Mouse (Mus musculus): ENCODE measurements around the gene Fscn2. TPM values are rescaled to one million over a fixed set of nuclear protein-coding genes. Genes with fewer than 3 reads are reported as not detected.

Fscn2 gene
- polyA plus RNA-seq, 1 experiment from 2014 or later: 0.62 TPM

DNA sequence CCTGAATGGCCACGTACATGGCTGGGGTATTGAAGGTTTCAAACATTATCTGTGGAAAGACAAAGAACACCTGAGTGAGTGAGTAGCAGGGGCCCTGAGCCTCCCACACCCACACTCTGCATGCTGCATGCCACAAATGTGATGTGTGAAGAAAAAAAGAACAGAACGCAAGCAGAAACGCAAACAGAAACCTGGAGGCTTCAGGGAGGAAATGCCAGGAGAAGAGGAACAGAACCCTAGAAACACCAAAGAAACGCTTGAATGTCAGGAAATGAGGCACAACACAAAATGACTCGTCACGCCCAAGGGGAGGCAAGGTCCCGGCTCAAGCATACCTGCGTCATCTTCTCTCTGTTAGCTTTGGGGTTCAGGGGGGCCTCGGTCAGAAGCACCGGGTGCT is 14.0 kb upstream of the Fscn2 start:
- no peak for ATAC-seq (ENCODE audit: insufficient number of reproducible peaks, insufficient read depth, low FRiP score, low read depth)
- Histone ChIP-seq H3K9ac (ENCODE audit: low read length) (peak overlapping the region; percentile 100), H3K4me1 (ENCODE audit: control insufficient read depth in 2 of 2, insufficient read depth in 2 of 2, low read length in 2 of 2) (peaks cover 18 to 20% of the 10 kb centered on the region in 2 experiments), H3K4me3 (ENCODE audit: control insufficient read depth in 1 of 2, insufficient read depth in 1 of 2, low read depth in 1 of 2, low read length in 2 of 2) (peak overlapping the region; percentile 97 to 100), H3K36me3 (ENCODE audit: control insufficient read depth, insufficient read depth, low read length) (peaks cover 34% of the 10 kb centered on the region), H3K27me3 (ENCODE audit: control insufficient read depth, insufficient read depth, low read length) (no peaks in the 10 kb centered on the region), H3K4me2 (ENCODE audit: low read length) (peak overlapping the region; percentile 63), H3K9me3 (ENCODE audit: control insufficient read depth, low read length) (no peaks in the 10 kb centered on the region), H3K27ac (replicated peaks in 1 of 2; ENCODE audit: control insufficient read depth in 1 of 2, insufficient read depth in 1 of 2, low read depth in 2 of 2, low read length in 2 of 2) (peak overlapping the region; percentile 98 to 100)
- 1% methylated on average over 10 of the region's 10 CpGs for WGBS

DNA sequence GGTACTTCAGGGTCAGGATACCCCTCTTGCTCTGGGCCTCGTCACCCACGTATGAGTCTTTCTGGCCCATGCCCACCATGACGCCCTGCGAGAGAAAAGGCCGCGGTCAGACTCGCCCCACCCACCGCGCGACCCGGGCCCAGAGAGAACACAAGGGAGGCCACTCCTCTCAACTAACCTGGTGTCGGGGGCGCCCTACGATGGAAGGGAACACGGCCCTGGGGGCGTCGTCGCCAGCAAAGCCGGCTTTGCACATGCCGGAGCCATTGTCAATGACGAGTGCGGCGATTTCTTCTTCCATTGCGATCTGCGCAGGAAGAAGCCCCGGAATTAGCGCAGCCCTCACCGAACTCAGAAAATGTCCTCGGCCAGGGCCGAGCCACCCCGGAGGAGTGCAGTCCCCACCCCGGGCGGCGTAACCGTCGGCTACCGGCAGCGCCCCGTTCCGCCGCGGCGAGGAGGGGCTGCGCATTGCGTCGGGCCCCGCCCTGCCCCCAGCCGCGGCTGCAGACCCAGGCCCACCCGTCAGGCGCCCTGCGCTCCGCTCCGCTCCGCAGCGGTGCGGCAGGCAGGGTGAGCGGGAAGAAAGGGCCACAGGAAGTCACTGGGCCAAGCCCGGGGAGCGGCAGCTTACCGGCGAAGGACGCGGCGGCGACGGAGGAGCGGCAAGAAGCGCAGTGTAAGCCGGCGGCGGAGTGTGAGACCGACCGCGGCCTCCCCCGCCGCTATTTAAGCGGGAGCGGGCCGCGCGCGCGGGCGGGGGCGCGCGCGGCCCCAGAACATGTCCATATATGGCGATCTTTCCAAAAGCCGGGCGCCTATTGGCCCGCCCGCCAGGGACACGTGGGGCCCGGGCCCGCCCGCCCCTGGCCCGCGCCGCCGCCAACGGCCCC is 13.3 kb upstream of the Fscn2 start, which contains the start of gene Actg1:
Gene Actg1 (minus strand): TSS at position 752 of the 893 bp plus-strand sequence.
- peaks cover 24 to 27% of the 10 kb centered on the region in 2 experiments for H3K4me1 ChIP-seq (ENCODE audit: control insufficient read depth in 2 of 2, insufficient read depth in 2 of 2, low read length in 2 of 2)
- peaks cover 34% of the 10 kb centered on the region for H3K36me3 ChIP-seq (ENCODE audit: control insufficient read depth, insufficient read depth, low read length)
- peak within 1 kb of the TSS; percentile 98 for H3K4me2 ChIP-seq (ENCODE audit: low read length)
- H3K9me3 ChIP-seq (ENCODE audit: control insufficient read depth, low read length): no peaks in the 10 kb centered on the region
- H3K27ac ChIP-seq (replicated peaks in 1 of 2; ENCODE audit: control insufficient read depth in 1 of 2, insufficient read depth in 1 of 2, low read depth in 2 of 2, low read length in 2 of 2): peak within 1 kb of the TSS; percentile 100
- no peaks in the 10 kb centered on the region for H3K27me3 ChIP-seq (ENCODE audit: control insufficient read depth, insufficient read depth, low read length)
- H3K9ac ChIP-seq (ENCODE audit: low read length): peak within 1 kb of the TSS; percentile 100
- H3K4me3 ChIP-seq (ENCODE audit: control insufficient read depth in 1 of 2, insufficient read depth in 1 of 2, low read depth in 1 of 2, low read length in 2 of 2): peak within 1 kb of the TSS; percentile 97 to 100
- WGBS: 1% methylated on average over 95 of the region's 103 CpGs
- ATAC-seq (ENCODE audit: insufficient number of reproducible peaks, insufficient read depth, low FRiP score, low read depth): peak; percentile 71

DNA sequence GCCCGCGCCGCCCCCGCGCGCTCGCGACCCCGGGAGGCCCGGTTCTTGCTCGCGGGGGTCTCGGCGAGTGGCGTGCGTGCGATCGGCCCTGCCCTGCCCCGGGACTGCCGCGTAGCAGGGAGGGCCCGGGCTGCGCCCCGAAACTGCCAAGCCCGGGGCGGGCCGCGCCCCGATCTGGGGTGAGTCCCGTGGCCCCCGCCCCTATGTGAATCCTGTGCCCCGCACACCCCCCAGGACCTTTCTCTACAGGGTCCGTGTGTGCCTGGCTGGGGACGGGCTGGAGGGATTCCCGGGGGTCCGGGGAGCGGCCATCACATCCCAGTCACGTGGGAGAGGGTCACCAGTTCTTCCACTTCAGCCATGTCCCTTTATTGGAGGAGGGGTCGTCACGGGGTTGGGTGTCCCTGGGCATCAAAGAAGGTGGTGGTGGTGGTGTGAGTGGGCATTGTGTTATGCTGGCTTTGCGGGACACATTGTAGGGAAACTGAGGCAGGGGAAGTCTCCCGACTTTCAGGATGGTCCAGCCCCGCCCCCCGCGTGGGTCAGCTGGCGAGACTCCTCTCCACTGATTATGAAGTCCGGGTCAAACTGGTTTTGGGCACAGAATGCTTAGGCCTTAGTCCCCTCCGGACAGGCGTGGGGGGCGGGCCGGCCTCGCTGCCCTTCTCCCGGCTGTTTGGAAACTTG is 12.5 kb upstream of the Fscn2 start:
- WGBS: under 1% methylated on average over 50 of the region's 53 CpGs

DNA sequence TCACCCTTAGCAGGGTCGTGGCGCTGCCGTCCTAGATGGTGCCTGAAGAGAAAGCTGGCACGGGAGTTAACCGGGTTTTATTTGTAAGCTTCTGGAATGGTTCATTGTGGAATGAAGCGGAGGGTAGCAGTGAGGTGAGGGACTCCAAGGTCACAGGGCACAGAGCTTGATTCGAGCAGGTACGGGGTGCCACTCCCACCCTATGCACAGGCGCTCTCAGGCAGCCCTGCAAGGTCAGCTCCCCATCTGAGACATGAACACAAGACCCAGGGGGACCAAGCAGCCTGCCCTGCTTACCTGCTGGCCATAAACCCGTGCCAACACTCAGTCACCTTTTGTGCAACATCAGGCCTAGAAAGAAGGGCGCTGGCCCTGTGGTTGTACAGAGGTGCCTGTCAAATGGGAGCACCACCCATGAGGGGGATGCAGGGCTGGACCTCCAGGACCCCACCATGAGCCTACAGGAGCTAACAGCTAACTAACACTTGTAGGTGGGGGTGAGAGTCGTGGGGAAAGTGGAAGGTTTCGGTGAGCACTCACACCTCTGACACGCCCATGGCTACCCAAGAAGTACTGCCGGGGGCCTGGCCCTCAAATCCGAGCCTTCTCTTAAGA is 11.9 kb upstream of the Fscn2 start:
- Histone ChIP-seq H3K4me3 (ENCODE audit: control insufficient read depth in 1 of 2, insufficient read depth in 1 of 2, low read depth in 1 of 2, low read length in 2 of 2) (peak overlapping the region; percentile 78 to 100), H3K9me3 (ENCODE audit: control insufficient read depth, low read length) (no peaks in the 10 kb centered on the region), H3K27ac (replicated peaks in 1 of 2; ENCODE audit: control insufficient read depth in 1 of 2, insufficient read depth in 1 of 2, low read depth in 2 of 2, low read length in 2 of 2) (peak overlapping the region; percentile 100), H3K27me3 (ENCODE audit: control insufficient read depth, insufficient read depth, low read length) (no peaks in the 10 kb centered on the region), H3K9ac (ENCODE audit: low read length) (peak overlapping the region; percentile 100), H3K36me3 (ENCODE audit: control insufficient read depth, insufficient read depth, low read length) (peaks cover 33% of the 10 kb centered on the region), H3K4me1 (ENCODE audit: control insufficient read depth in 2 of 2, insufficient read depth in 2 of 2, low read length in 2 of 2) (peaks cover 32 to 39% of the 10 kb centered on the region in 2 experiments), H3K4me2 (ENCODE audit: low read length) (peak overlapping the region; percentile 98)
- no peak; the same call in 1 of the 2 replicates for ATAC-seq (ENCODE audit: insufficient number of reproducible peaks, insufficient read depth, low FRiP score, low read depth)
- 2% methylated on average over 16 of the region's 16 CpGs for WGBS

More for the DNA sequence above, 12.5 kb upstream of the Fscn2 start:
- H3K4me1 ChIP-seq (ENCODE audit: control insufficient read depth in 2 of 2, insufficient read depth in 2 of 2, low read length in 2 of 2): peaks cover 30 to 35% of the 10 kb centered on the region in 2 experiments
- no peaks in the 10 kb centered on the region for H3K9me3 ChIP-seq (ENCODE audit: control insufficient read depth, low read length)
- H3K9ac ChIP-seq (ENCODE audit: low read length): peak overlapping the region; percentile 100
- H3K27ac ChIP-seq (replicated peaks in 1 of 2; ENCODE audit: control insufficient read depth in 1 of 2, insufficient read depth in 1 of 2, low read depth in 2 of 2, low read length in 2 of 2): peak overlapping the region; percentile 100
- peaks cover 34% of the 10 kb centered on the region for H3K36me3 ChIP-seq (ENCODE audit: control insufficient read depth, insufficient read depth, low read length)
- no peak; the same call in 1 of the 2 replicates for ATAC-seq (ENCODE audit: insufficient number of reproducible peaks, insufficient read depth, low FRiP score, low read depth)
- H3K4me2 ChIP-seq (ENCODE audit: low read length): peak overlapping the region; percentile 98
- H3K4me3 ChIP-seq (ENCODE audit: control insufficient read depth in 1 of 2, insufficient read depth in 1 of 2, low read depth in 1 of 2, low read length in 2 of 2): peak overlapping the region; percentile 78 to 100
- H3K27me3 ChIP-seq (ENCODE audit: control insufficient read depth, insufficient read depth, low read length): no peaks in the 10 kb centered on the region

DNA sequence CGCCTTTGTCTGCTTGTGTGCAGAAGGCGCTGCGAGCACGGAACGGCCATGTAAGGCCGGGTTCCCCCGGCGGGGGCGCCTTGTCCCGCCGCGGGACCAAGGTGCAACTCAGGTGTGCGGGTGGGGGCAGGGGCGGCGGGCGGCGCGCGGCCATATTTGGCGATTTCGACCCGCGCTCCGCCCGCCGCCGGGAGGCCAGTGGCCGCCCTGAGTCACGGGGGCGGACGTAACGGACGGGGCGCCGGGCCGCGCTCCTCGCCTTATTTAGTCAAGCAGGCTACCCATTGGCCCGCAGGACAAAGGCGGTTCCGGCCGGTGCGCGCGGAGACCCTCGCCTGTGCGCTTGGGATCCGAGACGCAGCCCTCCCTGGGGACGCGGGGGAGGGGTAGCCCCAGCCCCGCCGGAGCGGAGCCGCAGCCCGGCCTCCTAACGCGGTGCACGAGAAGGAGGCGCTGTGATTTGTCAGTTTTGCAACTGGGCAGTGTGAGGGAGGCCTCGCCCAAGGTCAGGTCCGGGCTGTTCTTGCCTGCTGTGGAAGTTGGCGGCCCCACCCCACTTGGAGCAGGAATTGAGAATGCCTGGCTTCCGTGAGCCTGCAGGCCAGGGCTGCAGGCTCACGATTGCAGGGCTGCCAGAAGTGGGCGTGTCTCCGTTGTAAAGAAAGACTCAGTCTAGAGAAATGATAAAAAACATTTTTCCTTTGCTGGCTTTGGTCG is 11.2 kb upstream of the Fscn2 start:
- peak overlapping the region; percentile 78 to 100 for H3K4me3 ChIP-seq (ENCODE audit: control insufficient read depth in 1 of 2, insufficient read depth in 1 of 2, low read depth in 1 of 2, low read length in 2 of 2)
- H3K27me3 ChIP-seq (ENCODE audit: control insufficient read depth, insufficient read depth, low read length): no peaks in the 10 kb centered on the region
- ATAC-seq (ENCODE audit: insufficient number of reproducible peaks, insufficient read depth, low FRiP score, low read depth): peak; percentile 80
- peaks cover 34 to 45% of the 10 kb centered on the region in 2 experiments for H3K4me1 ChIP-seq (ENCODE audit: control insufficient read depth in 2 of 2, insufficient read depth in 2 of 2, low read length in 2 of 2)
- under 1% methylated on average over 68 of the region's 68 CpGs for WGBS
- H3K9ac ChIP-seq (ENCODE audit: low read length): peak overlapping the region; percentile 100
- peak overlapping the region; percentile 100 for H3K27ac ChIP-seq (replicated peaks in 1 of 2; ENCODE audit: control insufficient read depth in 1 of 2, insufficient read depth in 1 of 2, low read depth in 2 of 2, low read length in 2 of 2)
- no peaks in the 10 kb centered on the region for H3K9me3 ChIP-seq (ENCODE audit: control insufficient read depth, low read length)
- H3K36me3 ChIP-seq (ENCODE audit: control insufficient read depth, insufficient read depth, low read length): peaks cover 26% of the 10 kb centered on the region
- H3K4me2 ChIP-seq (ENCODE audit: low read length): peak overlapping the region; percentile 98

DNA sequence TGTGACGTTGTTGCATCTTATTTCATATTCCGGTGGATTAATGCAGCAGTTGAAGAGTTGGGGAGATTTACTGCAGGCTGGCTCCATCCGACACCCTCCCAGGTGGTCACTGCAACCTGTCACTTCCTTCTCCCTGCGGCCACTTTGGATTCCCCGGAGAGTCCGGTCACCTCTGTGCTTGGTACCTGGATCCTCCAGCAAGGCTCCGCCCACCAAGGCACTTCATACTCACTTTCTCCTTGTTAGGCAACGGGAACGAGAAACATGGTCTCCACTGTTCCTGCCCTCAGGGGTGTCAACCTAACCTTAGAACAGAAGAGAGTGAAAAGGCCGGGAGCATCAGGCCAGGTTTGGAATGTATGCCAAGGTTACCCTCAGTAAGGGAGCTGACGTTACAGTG is 10.6 kb upstream of the Fscn2 start:
- peak overlapping the region; percentile 100 for H3K9ac ChIP-seq (ENCODE audit: low read length)
- WGBS: 9% methylated on average over 11 of the region's 11 CpGs
- peak overlapping the region; percentile 98 for H3K4me2 ChIP-seq (ENCODE audit: low read length)
- H3K36me3 ChIP-seq (ENCODE audit: control insufficient read depth, insufficient read depth, low read length): peaks cover 22% of the 10 kb centered on the region
- peak overlapping the region; percentile 78 to 100 for H3K4me3 ChIP-seq (ENCODE audit: control insufficient read depth in 1 of 2, insufficient read depth in 1 of 2, low read depth in 1 of 2, low read length in 2 of 2)
- no peaks in the 10 kb centered on the region for H3K9me3 ChIP-seq (ENCODE audit: control insufficient read depth, low read length)
- no peak for ATAC-seq (ENCODE audit: insufficient number of reproducible peaks, insufficient read depth, low FRiP score, low read depth)
- H3K4me1 ChIP-seq (ENCODE audit: control insufficient read depth in 2 of 2, insufficient read depth in 2 of 2, low read length in 2 of 2): peaks cover 35 to 46% of the 10 kb centered on the region in 2 experiments
- no peaks in the 10 kb centered on the region for H3K27me3 ChIP-seq (ENCODE audit: control insufficient read depth, insufficient read depth, low read length)
- peak overlapping the region; percentile 100 for H3K27ac ChIP-seq (replicated peaks in 1 of 2; ENCODE audit: control insufficient read depth in 1 of 2, insufficient read depth in 1 of 2, low read depth in 2 of 2, low read length in 2 of 2)
